Mouse (Mus musculus): Measurements from ENCODE around the gene Tmem30b. TPM values are rescaled to one million over a fixed set of nuclear protein-coding genes. Genes with fewer than 3 reads are reported as not detected.
"Not testable (repeated sequence)": the region's sequence is repeated elsewhere in the genome, so short reads cannot be mapped to it uniquely, and the experiment has no call there.

Tmem30b gene
- polyA plus RNA-seq, 1 experiment from 2014 or later, result 4.0 TPM

GRCm38 (mm10) chr12:73580811-73581210 lies 34.6 kb upstream of the Tmem30b start:
- Histone ChIP-seq H3K27me3 (ENCODE audit: insufficient read depth, low read length) (peaks cover 11% of the 10 kb centered on the region), H3K4me2 (no peak overlapping the region), H3K4me3 (ENCODE audit: low read depth, low read length) (no peak overlapping the region), H3K27ac (ENCODE audit: low read depth) (no peak overlapping the region), H3K9ac (no peak overlapping the region), H3K9me3 (ENCODE audit: low read depth, low read length) (no peaks in the 10 kb centered on the region), H3K36me3 (ENCODE audit: insufficient read depth) (no peaks in the 10 kb centered on the region), H3K4me1 (ENCODE audit: insufficient read depth) (0 out of 2 replicates have a peak, but pooled peaks cover 3% of the 10 kb centered on the region)
- DNase-seq (no peak), ATAC-seq (ENCODE audit: insufficient read depth) (no peak)
- WGBS, result 75% methylated on average over 7 of the region's 7 CpGs
- TF ChIP-seq CTCF (IDR thresholded peaks at IDR 0.05; ENCODE audit: low read depth), result no peak

- Histone ChIP-seq H3K27me3 (ENCODE audit: insufficient read depth, low read length) (no peaks in the 10 kb centered on the region), H3K4me1 (ENCODE audit: insufficient read depth) (no peaks in the 10 kb centered on the region), H3K9ac (no peak overlapping the region), H3K9me3 (ENCODE audit: low read depth, low read length) (no peaks in the 10 kb centered on the region), H3K27ac (ENCODE audit: low read depth) (no peak overlapping the region), H3K4me2 (no peak overlapping the region), H3K36me3 (ENCODE audit: insufficient read depth) (no peaks in the 10 kb centered on the region), H3K4me3 (ENCODE audit: low read depth, low read length) (no peak overlapping the region)
- no peak for DNase-seq
- WGBS, result 66% methylated on average over 6 of the region's 6 CpGs
- no peak for ATAC-seq (ENCODE audit: insufficient read depth)
- no peak for TF ChIP-seq CTCF (IDR thresholded peaks at IDR 0.05; ENCODE audit: low read depth)
Observed at GRCm38 (mm10) chr12:73578141-73578540, 31.9 kb upstream of the Tmem30b start.

GRCm38 (mm10) chr12:73574632-73575031 lies 28.4 kb upstream of the Tmem30b start:
- Histone ChIP-seq H3K9ac (no peak overlapping the region), H3K36me3 (ENCODE audit: insufficient read depth) (no peaks in the 10 kb centered on the region), H3K9me3 (ENCODE audit: low read depth, low read length) (no peaks in the 10 kb centered on the region), H3K4me1 (ENCODE audit: insufficient read depth) (no peaks in the 10 kb centered on the region), H3K4me3 (ENCODE audit: low read depth, low read length) (no peak overlapping the region), H3K27ac (ENCODE audit: low read depth) (peak overlapping the region; percentile 42; the same call in 1 of the 2 replicates), H3K4me2 (peak overlapping the region; percentile 18; the same call in 1 of the 2 replicates), H3K27me3 (ENCODE audit: insufficient read depth, low read length) (no peaks in the 10 kb centered on the region)
- peak; percentile 59 for DNase-seq
- TF ChIP-seq CTCF (IDR thresholded peaks at IDR 0.05; ENCODE audit: low read depth), result no peak
- ATAC-seq (ENCODE audit: insufficient read depth), result no peak
- 50% methylated on average over 15 of the region's 15 CpGs for WGBS

- Histone ChIP-seq H3K27me3 (ENCODE audit: insufficient read depth, low read length) (no peaks in the 10 kb centered on the region), H3K36me3 (ENCODE audit: insufficient read depth) (no peaks in the 10 kb centered on the region), H3K27ac (ENCODE audit: low read depth) (no peak overlapping the region), H3K9me3 (ENCODE audit: low read depth, low read length) (no peaks in the 10 kb centered on the region), H3K4me2 (peak overlapping the region; percentile 51), H3K9ac (peak overlapping the region; percentile 2), H3K4me1 (ENCODE audit: insufficient read depth) (no peaks in the 10 kb centered on the region), H3K4me3 (ENCODE audit: low read depth, low read length) (peak overlapping the region; percentile 21)
- DNase-seq, result no peak
- 64% methylated on average over 11 of the region's 11 CpGs for WGBS
- no peak; the same call in 1 of the 2 replicates for ATAC-seq (ENCODE audit: insufficient read depth)
- TF ChIP-seq CTCF (IDR thresholded peaks at IDR 0.05; ENCODE audit: low read depth), result no peak
Observed at GRCm38 (mm10) chr12:73565620-73565969, 19.4 kb upstream of the Tmem30b start.

GRCm38 (mm10) chr12:73564795-73565619 lies 18.8 kb upstream of the Tmem30b start:
- H3K4me3 ChIP-seq (ENCODE audit: low read depth, low read length), result peak overlapping the region; percentile 21
- H3K9ac ChIP-seq, result peak overlapping the region; percentile 2
- WGBS, result 14% methylated on average over 21 of the region's 21 CpGs
- no peaks in the 10 kb centered on the region for H3K27me3 ChIP-seq (ENCODE audit: insufficient read depth, low read length)
- DNase-seq, result peak; percentile 89
- H3K27ac ChIP-seq (ENCODE audit: low read depth), result no peak overlapping the region
- peak overlapping the region; percentile 51 for H3K4me2 ChIP-seq
- H3K36me3 ChIP-seq (ENCODE audit: insufficient read depth), result no peaks in the 10 kb centered on the region
- no peaks in the 10 kb centered on the region for H3K9me3 ChIP-seq (ENCODE audit: low read depth, low read length)
- peak; percentile 49 for TF ChIP-seq CTCF (IDR thresholded peaks at IDR 0.05; ENCODE audit: low read depth)
- no peaks in the 10 kb centered on the region for H3K4me1 ChIP-seq (ENCODE audit: insufficient read depth)
- peak; percentile 49; the same call in 1 of the 2 replicates for ATAC-seq (ENCODE audit: insufficient read depth)

- no peaks in the 10 kb centered on the region for H3K9me3 ChIP-seq (ENCODE audit: low read depth, low read length)
- no peaks in the 10 kb centered on the region for H3K36me3 ChIP-seq (ENCODE audit: insufficient read depth)
- ATAC-seq (ENCODE audit: insufficient read depth), result no peak
- H3K4me1 ChIP-seq (ENCODE audit: insufficient read depth), result no peaks in the 10 kb centered on the region
- TF ChIP-seq CTCF (IDR thresholded peaks at IDR 0.05; ENCODE audit: low read depth), result no peak
- no peak for DNase-seq
- H3K27me3 ChIP-seq (ENCODE audit: insufficient read depth, low read length), result no peaks in the 10 kb centered on the region
- no peak overlapping the region for H3K4me2 ChIP-seq
- H3K9ac ChIP-seq, result no peak overlapping the region
- 17% methylated on average over 10 of the region's 10 CpGs for WGBS
- no peak overlapping the region for H3K27ac ChIP-seq (ENCODE audit: low read depth)
- H3K4me3 ChIP-seq (ENCODE audit: low read depth, low read length), result no peak overlapping the region
Observed at GRCm38 (mm10) chr12:73564176-73564575, 18.0 kb upstream of the Tmem30b start.

GRCm38 (mm10) chr12:73563122-73563521 lies 16.9 kb upstream of the Tmem30b start:
- DNase-seq; H3K36me3 ChIP-seq (ENCODE audit: insufficient read depth); H3K4me3 ChIP-seq (ENCODE audit: low read depth, low read length); ATAC-seq (ENCODE audit: insufficient read depth); H3K4me2 ChIP-seq; H3K9ac ChIP-seq; H3K27ac ChIP-seq (ENCODE audit: low read depth); H3K27me3 ChIP-seq (ENCODE audit: insufficient read depth, low read length); H3K9me3 ChIP-seq (ENCODE audit: low read depth, low read length); H3K4me1 ChIP-seq (ENCODE audit: insufficient read depth): not testable (repeated sequence)
- 71% methylated on average over 6 of the region's 6 CpGs for WGBS
